Mouse (Mus musculus) small intestine, adult 2 months (tissue): ENCODE results near the gene Clec1b. TPM values are rescaled to one million over a fixed set of nuclear protein-coding genes. Genes with fewer than 3 reads are reported as not detected.

Source experiments
- H3K27ac ChIP-seq: fragments of 200-500 bp; 2 replicates; pipeline ENCODE4 v1.5.1; 2012; ENCODE audit warnings: low read depth, low read length, control low read depth, inconsistent platforms; ENCODE audit not compliant: insufficient read depth
- H3K27me3 ChIP-seq: fragments of 200-500 bp; 2 replicates; pipeline ENCODE4 v1.6.1; 2012; ENCODE audit warnings: mild to moderate bottlenecking, moderate library complexity, low read length, inconsistent platforms; ENCODE audit not compliant: control insufficient read depth, insufficient read depth
- H3K36me3 ChIP-seq: fragments of 200-500 bp; 2 replicates; pipeline ENCODE4 v1.6.1; 2012; ENCODE audit warnings: mild to moderate bottlenecking, low read length, control low read depth, inconsistent platforms; ENCODE audit not compliant: control insufficient read depth, insufficient read depth
- H3K4me1 ChIP-seq: fragments of 200-500 bp; 2 replicates; pipeline ENCODE4 v1.6.1; 2012; ENCODE audit warnings: low read length, inconsistent platforms, mixed read lengths; ENCODE audit not compliant: control insufficient read depth, insufficient read depth, insufficient read length
- H3K4me3 ChIP-seq: fragments of 200-500 bp; 2 replicates; pipeline ENCODE4 v1.5.1; 2012; ENCODE audit warnings: low read depth, mild to moderate bottlenecking, control low read depth, inconsistent platforms, low read length, moderate library complexity
- CTCF ChIP-seq: fragments of 200-500 bp; IDR thresholded peaks from 2 replicates; pipeline ENCODE4 v1.5.1; 2012; ENCODE audit warnings: low read depth, mild to moderate bottlenecking, control low read depth, inconsistent platforms, low read length, moderate library complexity, mixed read lengths; ENCODE audit not compliant: insufficient replicate concordance, insufficient read length; ENCODE audit errors: extremely low read depth
- POLR2A ChIP-seq: fragments of 200-500 bp; IDR thresholded peaks from 2 replicates; pipeline ENCODE4 v1.6.1; 2012; ENCODE audit warnings: low read depth, mild to moderate bottlenecking, control low read depth, inconsistent platforms, low read length, moderate library complexity
- WGBS: fragments of 180-500 bp; shearing (Covaris S2); methylation state at CpG from one replicate; pipeline ENCODE4 v1.1.7; 2018; 5-methylcytosine and 5-hydroxymethylcytosine counted together
- polyA plus RNA-seq: library from polyadenylated mRNA; depleted of rRNA; stranded (reverse); fragments of >200 nt; gene quantifications from 2 replicates; pipeline ENCODE4 v1.2.3, GENCODE M21; 2012

The Clec1b gene
- polyA plus RNA-seq, 1 experiment: 0.23 TPM

- Histone ChIP-seq H3K36me3 (no peaks in the 10 kb centered on the region), H3K4me1 (no peaks in the 10 kb centered on the region), H3K27me3 (no peaks in the 10 kb centered on the region), H3K4me3 (no peak overlapping the region), H3K27ac (no peak overlapping the region)
- TF ChIP-seq POLR2A (no peak), CTCF (peak; percentile 50; the same call in 1 of the 2 replicates)
- whole genome bisulfite sequencing: 5% methylated on average over 6 of the region's 6 CpGs
Measured at GRCm38 (mm10) chr6:129365959-129366359, 31.1 kb upstream of the Clec1b start.

- H3K4me1 ChIP-seq: no peaks in the 10 kb centered on the region
- WGBS: 66% methylated on average over 7 of the region's 7 CpGs
- H3K27me3 ChIP-seq: no peaks in the 10 kb centered on the region
- TF ChIP-seq POLR2A (no peak), CTCF (no peak)
- no peak overlapping the region for H3K27ac ChIP-seq
- H3K4me3 ChIP-seq: no peak overlapping the region
- H3K36me3 ChIP-seq: no peaks in the 10 kb centered on the region
Measured at GRCm38 (mm10) chr6:129369374-129370132, 27.5 kb upstream of the Clec1b start.

DNA sequence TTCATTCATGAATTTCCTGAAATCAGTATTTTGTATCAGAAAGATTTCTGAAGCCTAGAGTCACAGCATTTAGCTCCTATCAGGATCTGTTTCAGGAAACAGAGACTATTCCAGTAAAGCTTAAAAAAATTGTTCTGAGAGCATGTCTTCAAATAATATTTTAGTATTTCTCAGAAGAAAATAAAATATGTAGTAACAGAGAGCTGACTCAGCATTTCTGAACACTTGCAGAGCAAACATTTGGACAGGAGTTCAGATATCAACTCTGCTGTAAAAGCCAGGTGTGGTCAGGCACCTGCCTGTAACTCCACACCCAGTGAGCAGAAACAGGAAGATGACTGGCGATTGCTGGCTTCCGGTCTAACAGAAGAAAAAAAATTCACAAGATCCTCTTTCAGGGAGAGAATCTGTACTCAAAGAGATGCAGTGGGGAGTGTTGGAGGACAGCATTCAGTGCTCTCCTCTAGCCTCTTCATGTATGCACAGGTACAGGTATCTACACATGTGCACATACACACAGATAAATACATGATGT lies 22.1 kb upstream of the Clec1b start:
- 13% methylated on average over 2 of the region's 2 CpGs for WGBS
- Histone ChIP-seq H3K27me3 (no peaks in the 10 kb centered on the region), H3K27ac (no peak overlapping the region), H3K4me1 (no peaks in the 10 kb centered on the region), H3K36me3 (no peaks in the 10 kb centered on the region), H3K4me3 (no peak overlapping the region)
- TF ChIP-seq POLR2A: no peak
- TF ChIP-seq CTCF: no peak

- Histone ChIP-seq H3K36me3 (no peaks in the 10 kb centered on the region), H3K27ac (no peak overlapping the region), H3K4me3 (no peak overlapping the region), H3K27me3 (no peaks in the 10 kb centered on the region), H3K4me1 (0 out of 2 replicates have a peak, but pooled peaks cover 2% of the 10 kb centered on the region)
- TF ChIP-seq CTCF (no peak), POLR2A (no peak)
- WGBS: 83% methylated on average over 4 of the region's 4 CpGs
Measured at GRCm38 (mm10) chr6:129380454-129380853, 16.6 kb upstream of the Clec1b start.

GRCm38 (mm10) chr6:129381736-129382135 lies 15.4 kb upstream of the Clec1b start:
- TF ChIP-seq POLR2A (no peak), CTCF (no peak)
- no peaks in the 10 kb centered on the region for H3K36me3 ChIP-seq
- H3K4me3 ChIP-seq: no peak overlapping the region
- 19% methylated on average over 1 of the region's 1 CpGs for WGBS
- H3K27me3 ChIP-seq: no peaks in the 10 kb centered on the region
- H3K4me1 ChIP-seq: 0 out of 2 replicates have a peak, but pooled peaks cover 2% of the 10 kb centered on the region
- no peak overlapping the region for H3K27ac ChIP-seq

GRCm38 (mm10) chr6:129383466-129383865 lies 13.6 kb upstream of the Clec1b start:
- TF ChIP-seq CTCF (no peak), POLR2A (no peak)
- no peaks in the 10 kb centered on the region for H3K36me3 ChIP-seq
- H3K4me1 ChIP-seq: 0 out of 2 replicates have a peak, but pooled peaks cover 2% of the 10 kb centered on the region
- H3K4me3 ChIP-seq: no peak overlapping the region
- no peak overlapping the region for H3K27ac ChIP-seq
- WGBS: 17% methylated on average over 3 of the region's 3 CpGs
- H3K27me3 ChIP-seq: no peaks in the 10 kb centered on the region

GRCm38 (mm10) chr6:129385000-129385399 lies 12.1 kb upstream of the Clec1b start:
- Histone ChIP-seq H3K27ac (no peak overlapping the region), H3K4me3 (no peak overlapping the region), H3K27me3 (no peaks in the 10 kb centered on the region), H3K4me1 (0 out of 2 replicates have a peak, but pooled peaks cover 2% of the 10 kb centered on the region), H3K36me3 (no peaks in the 10 kb centered on the region)
- TF ChIP-seq POLR2A: no peak
- TF ChIP-seq CTCF: no peak
- 90% methylated on average over 4 of the region's 4 CpGs for WGBS
